Mouse (Mus musculus): Measurements from ENCODE around the gene Hic1.
A peak's percentile ranks its signal among the peaks of the same experiment; 100 is the strongest.
"Not testable (repeated sequence)": the region's sequence is repeated elsewhere in the genome, so short reads cannot be mapped to it uniquely, and the experiment has no call there.

Hic1 gene

DNA sequence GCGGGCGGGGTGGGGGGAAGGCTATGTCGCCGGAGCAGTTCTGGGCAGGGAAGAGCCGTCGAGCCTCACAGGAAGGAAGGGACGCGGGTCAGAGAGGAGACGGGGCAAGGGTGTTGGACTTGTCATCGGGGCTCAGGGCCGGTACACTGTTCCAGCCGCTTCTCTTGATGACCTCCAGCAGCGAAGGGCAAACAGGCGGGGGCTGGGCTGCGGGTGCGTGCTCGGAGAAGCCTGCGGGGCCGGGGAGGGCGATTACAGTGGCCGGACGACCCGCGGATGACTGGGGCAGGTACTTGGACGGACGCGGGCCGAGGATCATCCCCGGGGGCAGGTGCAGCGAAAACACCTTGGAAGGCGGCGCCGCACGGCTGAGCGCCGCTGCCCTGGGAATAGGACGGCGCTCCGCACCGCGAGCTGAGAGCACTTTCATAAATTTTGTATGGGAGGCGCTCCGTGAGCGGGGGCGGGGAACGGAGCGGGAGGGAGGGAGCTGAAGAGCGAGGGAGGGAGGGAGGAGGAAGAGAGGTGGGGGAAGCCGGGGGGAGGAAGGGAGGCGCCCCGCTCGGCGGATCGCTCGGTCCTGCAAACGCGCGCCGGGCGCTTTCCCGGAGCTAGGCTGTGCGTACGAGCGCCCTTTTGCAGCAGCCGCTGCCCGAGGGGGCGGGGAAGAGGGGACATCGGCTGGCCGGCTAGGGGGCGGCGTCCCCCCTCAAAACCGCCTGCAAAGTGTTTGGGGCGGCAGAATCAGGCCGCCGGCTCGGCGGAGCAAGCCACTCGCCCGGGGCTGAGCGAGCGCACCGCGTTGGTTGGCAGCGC, 24.1 kb upstream of the Hic1 start, which contains the start of gene Rtn4rl1:
Rtn4rl1 (plus strand) TSS at position 528 of the 816 bp plus-strand sequence.
- peak; percentile 91 to 96 for DNase-seq (ENCODE audit: inconsistent age in 2 of 2, low spot score in 1 of 2)

DNA sequence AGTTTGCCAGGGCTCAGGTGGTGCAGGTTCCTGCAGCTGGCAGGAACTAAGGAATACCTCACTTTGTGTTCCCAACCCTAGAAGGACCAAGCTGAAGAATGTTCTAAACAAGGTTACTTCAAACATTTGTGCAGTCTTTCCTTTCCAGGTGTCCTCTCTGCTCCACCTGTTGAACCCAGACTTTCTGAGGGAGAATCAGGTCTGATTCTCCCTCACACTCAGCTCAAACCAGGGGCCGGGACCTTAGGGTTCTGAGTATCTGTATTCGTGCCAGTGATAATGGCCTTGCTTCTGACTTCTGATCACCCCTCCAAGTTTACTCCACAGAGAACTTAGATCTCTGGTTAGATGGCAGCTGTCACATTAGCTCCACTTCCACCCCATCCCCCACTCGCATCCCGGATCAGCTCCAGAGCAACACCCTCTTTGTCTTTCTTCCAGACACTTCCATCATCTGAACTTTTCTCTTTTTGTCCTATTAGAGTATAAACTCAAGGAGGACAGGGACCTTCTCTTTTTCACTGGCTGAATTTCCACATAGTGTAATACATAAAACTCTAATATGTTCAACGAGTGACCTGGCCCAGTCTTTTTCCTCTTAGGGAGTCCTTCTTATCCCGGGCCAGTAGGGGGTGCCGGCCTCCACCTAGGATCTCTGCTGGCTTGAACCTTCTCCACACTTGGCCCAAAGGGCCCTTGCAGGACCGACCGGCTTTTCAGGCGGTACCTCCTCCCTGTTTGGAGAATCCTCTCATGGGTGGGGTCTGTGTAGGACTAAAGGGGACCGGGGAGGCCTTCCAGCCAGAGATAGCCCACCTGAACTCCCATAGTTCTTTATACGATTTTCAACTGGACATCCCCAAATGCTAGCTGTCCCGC, 23.3 kb upstream of the Hic1 start:
- peak; percentile 91 to 95 for DNase-seq (ENCODE audit: inconsistent age in 2 of 2, low spot score in 1 of 2)

DNA sequence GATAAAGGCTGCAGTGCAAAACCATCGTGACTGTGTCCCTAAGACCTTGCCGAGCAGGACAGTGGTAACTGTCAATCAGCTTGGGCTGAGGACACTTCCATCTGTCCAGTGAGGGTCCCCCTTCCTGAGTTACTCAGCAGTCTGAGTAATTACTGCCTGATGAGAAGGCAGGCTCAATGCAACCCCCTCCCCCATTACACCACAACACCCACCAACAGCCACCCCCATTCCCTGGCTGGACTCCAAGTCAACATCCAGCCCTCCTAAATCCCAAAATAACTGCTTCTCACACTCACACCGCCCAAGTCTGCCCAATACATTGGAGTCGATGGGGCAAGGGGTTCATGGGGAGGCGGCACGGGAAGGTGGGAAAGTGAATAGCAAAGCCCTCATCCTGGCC, 22.5 kb upstream of the Hic1 start:
- DNase-seq (ENCODE audit: inconsistent age in 2 of 2, low spot score in 1 of 2) = no peak

DNA sequence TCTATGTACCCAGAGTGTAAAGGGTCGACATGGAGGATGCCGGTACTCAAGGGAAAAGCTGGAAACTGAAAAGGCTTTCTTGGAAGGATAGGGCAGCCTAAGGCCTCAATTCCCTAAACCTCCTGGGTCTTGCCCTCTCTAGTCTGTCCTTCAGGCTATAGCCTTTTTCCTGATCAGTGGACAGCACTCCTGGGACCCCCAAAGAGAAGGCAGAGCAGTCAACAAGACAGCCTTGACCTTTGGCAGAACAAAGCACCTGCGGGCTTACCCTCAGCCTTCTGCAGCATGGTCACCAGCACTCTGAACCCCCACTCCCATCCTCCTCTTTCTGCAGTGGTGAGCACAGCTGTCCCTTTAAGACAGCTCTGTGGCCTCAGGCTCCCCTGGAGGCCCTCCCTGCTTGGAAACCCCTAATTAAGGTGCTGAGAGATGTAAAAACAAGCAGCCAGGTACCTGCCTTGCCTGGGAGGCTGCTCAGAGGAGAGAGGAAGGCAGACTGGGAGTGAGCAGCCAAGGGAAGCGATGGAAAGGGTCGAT, 21.7 kb upstream of the Hic1 start, which contains the start of gene Dph1:
Dph1 (minus strand) TSS at position 337 of the 537 bp plus-strand sequence.
- peak in 1 of 2 experiments; percentile 52 for DNase-seq (ENCODE audit: inconsistent age in 2 of 2, low spot score in 1 of 2)

DNA sequence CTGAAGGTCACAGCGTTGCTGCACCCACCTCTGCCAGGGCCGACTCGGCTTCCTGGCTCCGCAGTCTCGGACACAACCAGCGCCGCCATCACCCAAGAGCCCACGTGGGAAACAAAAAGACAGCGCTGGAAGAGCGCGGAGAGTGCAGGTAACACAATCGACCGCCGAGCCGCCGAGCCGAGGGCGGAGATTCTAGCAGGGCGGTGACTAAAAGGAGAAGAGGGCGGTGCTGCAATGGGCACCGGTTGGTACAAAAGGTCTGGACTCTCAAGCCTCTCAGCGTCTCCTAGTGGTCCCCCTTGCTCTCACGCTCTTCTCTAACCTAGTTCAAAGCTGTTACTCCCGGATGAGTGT, 21.0 kb upstream of the Hic1 start:
- peak; percentile 91 to 95 for DNase-seq (ENCODE audit: inconsistent age in 2 of 2, low spot score in 1 of 2)

DNA sequence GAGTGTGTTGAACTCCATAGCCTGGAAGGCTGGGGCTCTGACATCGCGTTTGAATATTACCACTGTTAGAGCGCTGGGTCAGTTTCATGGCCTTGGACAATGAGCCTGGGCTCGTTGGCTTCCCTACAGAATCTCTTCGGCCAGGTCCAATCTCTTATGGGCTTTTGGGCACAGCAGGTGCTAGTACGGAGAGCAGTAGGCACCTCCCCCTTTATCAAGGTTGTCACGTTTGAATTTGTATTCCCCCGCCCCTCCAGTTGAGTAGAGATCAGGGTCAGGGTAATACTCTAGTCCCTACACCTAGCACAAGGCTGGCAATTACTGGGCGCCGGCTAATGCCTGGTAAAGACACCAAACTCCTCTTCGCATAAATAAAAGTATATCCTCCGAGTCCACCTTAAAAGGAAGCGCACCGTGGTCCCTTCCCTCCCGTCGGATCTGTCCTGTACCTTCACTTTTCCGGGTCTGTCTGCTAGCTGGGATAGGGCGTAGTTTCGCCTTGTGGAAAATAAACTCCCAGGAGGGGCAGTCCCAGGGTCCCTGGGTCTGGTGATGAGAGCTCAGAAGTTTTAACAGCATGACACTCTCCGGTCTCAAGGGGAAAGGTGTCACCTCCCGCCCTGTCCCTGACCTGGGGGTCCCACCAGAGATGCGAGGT, 20.5 kb upstream of the Hic1 start:
- DNase-seq (ENCODE audit: inconsistent age in 2 of 2, low spot score in 1 of 2) = peak in 1 of 2 experiments; percentile 75

DNA sequence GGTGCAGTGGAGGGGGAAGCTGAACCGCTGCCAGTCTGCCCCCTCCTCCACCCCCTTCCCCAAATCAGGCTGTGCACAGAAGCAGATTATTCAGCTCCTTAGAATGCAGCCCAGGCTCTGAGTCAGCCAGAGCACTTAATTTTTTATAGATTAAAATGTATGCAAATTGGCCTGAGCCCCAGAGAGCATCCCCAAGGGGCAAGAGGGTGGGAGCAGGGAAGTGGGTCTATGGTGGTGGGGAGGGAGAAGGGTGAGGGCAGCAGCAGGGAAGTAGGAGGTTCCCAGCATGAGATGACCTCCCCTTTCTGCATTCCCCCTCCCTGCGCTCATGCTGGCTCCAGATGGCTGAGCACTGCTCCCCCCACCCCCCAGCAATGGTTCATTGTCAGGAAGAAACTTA, 15.7 kb upstream of the Hic1 start:
- no peak for DNase-seq (ENCODE audit: inconsistent age in 2 of 2, low spot score in 1 of 2)

DNA sequence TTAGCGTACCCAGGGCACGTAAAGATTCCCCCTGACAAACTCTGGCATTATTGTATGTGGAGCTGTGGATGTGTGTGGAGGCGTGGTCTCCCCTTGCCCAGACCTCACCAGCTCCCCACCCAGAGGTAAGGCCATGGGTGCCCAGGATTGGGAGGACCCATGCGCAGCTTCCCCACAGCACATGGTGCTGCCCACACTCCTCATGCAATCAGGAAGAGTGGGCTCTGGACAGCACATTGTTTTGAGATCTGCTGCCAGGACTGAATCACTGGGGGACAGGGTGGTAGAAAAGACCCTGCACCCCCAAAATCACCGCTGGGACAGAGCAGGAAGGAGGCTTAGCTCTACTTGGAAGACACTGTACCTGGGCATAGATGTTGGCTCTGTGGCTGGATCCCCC, 15.3 kb upstream of the Hic1 start:
- DNase-seq (ENCODE audit: inconsistent age in 2 of 2, low spot score in 1 of 2) = peak in 1 of 2 experiments; percentile 8

DNA sequence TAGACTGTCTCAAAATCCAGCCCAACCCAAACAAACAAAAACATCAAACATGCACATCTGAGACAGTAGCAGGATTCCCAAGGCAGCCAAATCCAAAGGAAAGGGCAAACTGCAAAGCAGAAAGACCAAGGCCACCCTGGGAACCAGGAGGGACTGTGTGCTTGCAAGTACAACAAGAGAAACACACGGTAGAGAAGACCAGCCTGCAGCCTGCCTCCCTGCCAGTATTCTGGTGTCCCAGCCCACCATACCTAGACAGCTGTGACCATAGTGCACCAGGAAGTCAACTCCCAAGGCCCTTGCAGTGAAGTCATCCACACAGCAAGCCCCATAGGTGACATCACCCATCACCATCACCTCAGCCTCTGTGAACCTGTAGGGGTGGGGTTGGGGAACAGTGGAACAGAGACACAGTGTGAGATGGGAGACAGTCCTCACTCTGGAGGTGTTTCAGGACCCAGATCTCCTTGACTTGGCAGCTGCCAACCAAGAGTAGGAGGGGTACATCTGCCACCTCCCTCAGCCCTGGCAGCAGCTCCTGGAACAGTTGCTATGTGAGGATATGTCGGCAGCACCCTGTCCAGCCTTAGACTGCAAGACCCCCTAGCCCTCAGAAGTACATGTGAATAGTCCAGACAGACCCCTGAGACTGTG, 14.7 kb upstream of the Hic1 start:
- DNase-seq (ENCODE audit: inconsistent age in 2 of 2, low spot score in 1 of 2) = peak in 1 of 2 experiments; percentile 15

DNA sequence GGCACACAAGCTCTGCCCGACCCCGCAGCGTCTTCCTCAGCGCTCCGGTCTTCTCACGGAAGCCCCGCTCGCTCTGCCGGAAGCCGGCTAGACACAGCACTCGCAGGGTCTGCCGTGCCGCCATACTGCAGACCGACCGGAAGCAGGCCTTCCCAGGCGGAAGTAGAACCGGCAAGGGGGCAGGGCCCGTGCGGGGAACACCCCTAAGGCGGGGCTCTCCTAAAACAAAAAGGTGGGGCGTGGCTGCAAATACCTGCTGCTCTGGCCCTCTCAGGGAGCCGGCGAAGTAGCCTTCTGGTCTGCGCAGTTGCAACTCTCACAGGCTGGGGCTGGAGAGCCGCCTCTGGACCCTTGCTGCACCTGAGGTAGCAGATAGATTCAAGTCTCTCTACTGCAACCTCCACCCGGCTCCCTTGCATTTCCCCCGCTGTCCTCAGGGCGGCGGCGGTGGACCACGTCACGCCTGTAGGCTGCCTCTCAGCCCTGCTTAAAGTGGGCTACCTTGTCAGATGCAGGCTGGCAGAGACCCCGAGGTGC, 9.4 kb upstream of the Hic1 start, which contains the start of gene Ovca2:
Ovca2 (minus strand) TSS at position 164 of the 537 bp plus-strand sequence.
- DNase-seq (ENCODE audit: inconsistent age in 2 of 2, low spot score in 1 of 2) = peak; percentile 92 to 98

DNA sequence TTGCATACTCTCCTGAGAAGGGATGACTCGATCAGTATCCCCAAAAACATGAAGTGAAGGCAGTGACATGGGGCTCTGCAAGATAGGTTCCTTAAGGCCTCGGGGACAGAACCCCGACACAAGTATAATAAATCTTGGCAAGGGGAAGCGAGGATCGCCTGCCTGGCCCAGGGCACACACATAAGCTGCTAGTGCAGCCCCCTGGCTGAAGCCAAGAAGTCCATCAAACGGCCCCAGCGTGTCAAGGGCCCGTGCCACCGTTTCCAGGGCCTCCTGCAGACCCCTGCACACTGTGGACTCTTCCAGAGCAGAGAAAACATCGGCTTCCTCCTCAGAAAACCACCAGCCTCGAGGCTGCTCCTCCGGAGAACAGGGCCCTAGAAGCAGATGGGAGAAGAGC, 8.7 kb upstream of the Hic1 start:
- DNase-seq (ENCODE audit: inconsistent age in 2 of 2, low spot score in 1 of 2) = no peak

DNA sequence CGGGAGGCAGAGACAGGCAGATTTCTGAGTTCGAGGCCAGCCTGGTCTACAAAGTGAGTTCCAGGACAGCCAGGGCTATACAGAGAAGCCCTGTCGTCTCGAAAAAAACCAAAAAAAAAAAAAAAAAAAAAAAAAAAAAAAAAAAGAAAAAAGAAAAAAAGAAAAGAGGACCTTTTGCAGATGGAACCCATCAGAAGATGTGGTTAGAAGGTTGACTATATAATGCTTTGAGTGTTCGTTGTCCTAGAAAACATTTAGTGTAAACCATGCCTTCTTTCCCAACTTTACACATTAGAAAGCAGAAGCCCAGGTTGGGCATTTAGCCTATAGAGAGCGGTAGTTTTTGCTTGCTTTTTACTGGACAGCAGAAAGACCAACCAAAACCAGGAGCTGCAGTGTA, 5.3 kb upstream of the Hic1 start:
- not testable (repeated sequence) for DNase-seq (ENCODE audit: inconsistent age in 2 of 2, low spot score in 1 of 2)

DNA sequence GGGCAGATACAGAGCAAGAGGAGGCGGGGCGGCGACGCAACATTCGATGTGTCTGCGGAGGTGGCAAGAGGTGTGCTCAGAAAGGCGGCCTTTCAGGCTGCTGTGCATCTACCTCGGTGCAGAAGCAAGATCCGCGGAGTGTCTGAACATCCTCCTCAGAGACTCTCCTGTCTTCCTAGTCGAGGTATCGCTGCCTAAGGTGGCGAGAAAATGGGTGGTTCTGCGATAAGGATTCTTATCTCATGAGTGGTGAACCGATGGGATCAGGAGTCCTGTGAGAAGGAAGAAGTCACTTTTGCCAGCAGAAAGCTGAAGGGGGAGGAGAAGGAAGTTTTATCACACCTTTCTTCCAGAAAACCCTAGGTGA, 4.5 kb upstream of the Hic1 start:
- DNase-seq (ENCODE audit: inconsistent age in 2 of 2, low spot score in 1 of 2) = no peak

DNA sequence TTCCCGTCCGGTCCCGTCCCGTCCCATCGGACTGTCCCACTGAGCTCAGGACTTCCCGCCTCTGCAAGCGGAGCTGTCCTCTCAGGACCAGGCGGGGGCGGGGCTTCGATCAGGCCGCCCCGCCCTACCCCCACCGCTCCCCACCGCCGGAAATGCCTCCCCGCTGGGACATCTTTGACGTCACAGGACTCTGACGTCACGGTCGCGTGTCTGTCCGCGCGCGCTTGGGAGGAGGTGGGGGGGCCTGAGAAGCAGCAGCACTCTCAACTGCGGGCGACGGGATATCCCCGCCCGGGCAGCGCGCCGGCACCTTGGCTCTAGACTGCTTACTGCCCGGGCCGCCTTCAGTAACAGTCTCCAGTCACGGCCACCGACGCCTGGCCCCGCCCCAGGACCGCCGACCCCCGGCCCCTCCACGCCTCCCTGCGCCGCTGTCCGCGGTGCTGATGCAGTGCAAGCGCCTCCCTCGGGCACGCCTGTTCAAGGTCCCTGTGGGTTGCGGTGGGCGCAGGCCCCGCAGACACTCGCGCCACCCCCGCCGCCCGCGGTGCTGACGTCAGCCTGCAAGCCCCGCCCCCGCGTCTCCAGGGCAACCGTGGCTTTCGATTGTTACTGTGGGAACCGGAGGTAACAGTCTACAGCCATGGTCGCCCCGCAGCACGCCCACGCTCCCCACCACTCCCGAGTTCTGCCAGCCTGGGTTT, 3.9 kb upstream of the Hic1 start:
- peak; percentile 90 to 97 for DNase-seq (ENCODE audit: inconsistent age in 2 of 2, low spot score in 1 of 2)

DNA sequence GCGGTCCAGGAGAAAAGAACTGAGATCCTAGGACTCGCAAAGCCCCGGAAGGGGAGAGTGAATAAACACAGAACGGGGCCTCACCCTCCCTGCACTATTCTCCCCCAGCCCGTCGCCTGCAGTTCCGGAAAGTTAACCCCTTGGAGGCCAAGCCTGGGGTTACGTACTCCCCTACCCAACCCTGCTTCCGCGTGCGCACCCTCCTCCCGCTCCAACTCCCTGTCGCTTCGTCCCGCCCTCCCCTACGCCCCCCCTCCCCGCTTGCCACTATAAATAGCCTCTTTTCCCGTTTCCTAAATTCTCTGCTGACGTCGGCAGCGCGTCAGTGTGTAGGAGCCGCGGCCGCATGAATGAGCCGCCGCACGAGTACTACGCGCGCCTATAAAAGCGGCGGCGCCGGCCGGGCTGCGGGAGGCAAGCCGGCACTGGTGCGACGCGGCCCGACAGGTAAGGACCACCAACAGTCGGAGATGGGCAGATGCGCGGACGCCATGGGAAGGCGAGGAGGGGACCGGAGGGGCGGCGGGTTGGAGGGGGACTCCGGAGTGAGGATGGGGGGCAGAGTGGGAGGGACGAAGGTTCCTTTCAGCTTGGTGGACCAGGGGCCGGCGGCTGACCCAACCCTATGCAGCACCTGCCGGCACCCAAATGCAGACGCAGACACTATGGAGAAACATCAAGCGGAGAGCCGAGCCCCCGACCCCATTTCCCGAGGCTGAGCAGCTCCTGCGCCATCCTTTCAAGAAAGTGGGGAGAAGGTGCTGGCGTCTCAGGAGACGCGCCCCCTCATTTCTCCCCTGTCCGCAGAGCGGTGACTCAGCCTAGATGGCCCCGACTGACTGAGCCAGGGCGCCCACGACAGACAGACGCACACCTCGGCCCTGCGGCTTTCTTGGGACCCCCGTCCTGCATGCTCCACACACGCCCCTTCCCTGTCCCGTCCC, 3.1 kb upstream of the Hic1 start:
- DNase-seq (ENCODE audit: inconsistent age in 2 of 2, low spot score in 1 of 2) = peak; percentile 55 to 64

DNA sequence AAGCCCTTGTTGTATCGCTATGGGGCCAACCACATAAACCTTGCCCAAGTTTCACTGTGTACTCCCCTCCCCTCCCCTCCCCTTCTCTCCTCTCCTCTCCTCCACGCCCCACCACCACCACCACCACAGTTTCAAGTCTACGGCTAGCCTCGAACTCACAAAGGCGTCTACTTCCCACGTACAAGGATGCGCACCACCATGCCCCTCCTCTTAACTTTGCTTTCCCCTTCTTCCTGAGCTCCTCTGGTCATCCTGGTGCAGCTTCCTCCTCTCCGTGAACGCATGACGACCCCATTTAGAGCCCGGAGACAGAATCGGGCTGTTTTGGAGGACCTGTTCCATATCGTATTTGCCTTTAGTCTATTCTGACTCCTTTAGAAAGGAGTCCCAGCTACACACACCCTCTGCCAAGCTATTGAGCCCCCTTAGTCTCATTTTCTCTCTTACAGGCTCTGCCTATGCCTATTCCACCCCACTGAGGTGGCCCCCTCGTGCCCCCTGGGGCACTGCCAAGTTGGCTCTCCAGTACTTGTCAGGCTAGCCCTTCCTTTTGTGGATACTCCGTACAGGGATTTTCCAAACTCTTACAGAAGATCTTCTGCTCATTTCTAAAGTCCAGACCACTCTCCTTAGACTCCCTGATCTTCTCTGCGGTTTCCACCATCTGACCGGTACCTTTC, 2.0 kb upstream of the Hic1 start:
- peak; percentile 45 to 59 for DNase-seq (ENCODE audit: inconsistent age in 2 of 2, low spot score in 1 of 2)

DNA sequence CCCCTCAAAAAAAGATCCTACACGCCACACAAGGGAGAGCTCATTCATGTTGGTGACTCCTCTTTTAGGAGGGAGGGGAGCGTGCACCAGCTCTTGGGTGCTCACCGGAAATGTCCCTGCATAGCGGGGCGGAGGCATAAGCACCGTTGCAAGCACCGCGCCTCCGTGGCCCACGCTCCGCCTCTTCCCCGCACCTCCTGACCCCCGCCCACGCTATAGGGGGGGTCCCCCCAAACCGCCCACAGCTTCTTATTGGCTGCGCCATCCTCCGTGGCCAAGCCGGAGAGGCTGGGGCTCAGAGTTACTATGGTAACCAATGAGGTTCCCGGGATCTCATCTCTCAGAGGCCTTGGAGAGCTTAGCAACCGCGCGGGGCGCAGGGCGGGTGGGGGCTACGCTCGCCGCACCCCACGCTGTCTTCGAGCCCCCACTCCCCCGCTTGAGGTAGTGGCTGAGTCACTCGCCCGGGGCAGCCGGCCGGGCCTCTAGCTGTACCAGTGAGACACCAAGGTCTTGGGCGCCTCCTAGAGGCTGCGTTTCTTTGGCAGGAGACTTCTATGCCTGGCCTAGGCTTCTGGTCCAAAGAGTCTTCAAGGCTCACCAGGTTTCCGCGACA, 925 bp upstream of the Hic1 start:
- DNase-seq (ENCODE audit: inconsistent age in 2 of 2, low spot score in 1 of 2) = peak; percentile 93 to 98

Measured in adrenal gland, adult (tissue).